Mouse (Mus musculus) lung, postnatal 0 days (tissue): ENCODE results near the gene Cbfa2t2.

Experiments used
- CTCF ChIP-seq: IDR thresholded peaks from 2 replicates; pipeline ENCODE4 v1.5.1; 2016; ENCODE audit warnings: antibody characterized with exemption, mild to moderate bottlenecking
- EP300 ChIP-seq: IDR thresholded peaks from 2 replicates; pipeline ENCODE4 v1.6.1; 2016; ENCODE audit warnings: antibody characterized with exemption, mild to moderate bottlenecking, control low read depth

GRCm38 (mm10) chr2:154526531-154526930 lies 90.2 kb downstream of the Cbfa2t2 start:
- TF ChIP-seq CTCF (no peak), EP300 (no peak)
